Mouse (Mus musculus): ENCODE data around the gene Dbndd2.

DNA sequence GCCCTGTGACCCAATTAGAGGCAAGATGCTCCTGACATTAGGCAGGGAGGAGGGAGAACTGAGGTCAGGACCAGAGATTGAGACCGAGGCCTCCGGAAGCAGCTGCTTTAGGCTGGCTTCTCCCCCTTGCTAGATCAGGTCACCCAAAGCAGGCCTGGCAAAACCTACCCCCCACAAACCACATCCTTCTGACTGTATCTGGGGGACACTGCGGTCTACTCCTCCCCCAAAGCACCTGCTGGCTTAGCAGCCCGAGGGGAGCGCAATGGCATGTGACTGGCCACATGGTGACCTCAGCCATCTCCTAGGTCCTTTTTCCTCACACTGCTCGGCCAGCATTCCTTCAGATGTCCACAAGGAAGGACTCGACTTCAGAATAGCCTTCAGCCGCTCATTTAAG, 44.8 kb upstream of the Dbndd2 start:
- TF ChIP-seq CTCF (IDR thresholded peaks at IDR 0.05) = no peak
- TF ChIP-seq EP300 (IDR thresholded peaks at IDR 0.05) = no peak
